Mouse (Mus musculus) macrophage (primary cell): Measurements from ENCODE around the gene Chd9. TPM values are rescaled to one million over a fixed set of nuclear protein-coding genes. Genes with fewer than 3 reads are reported as not detected.

ENCODE experiments used
- H3K27ac ChIP-seq: fragments of 350-480 bp; formaldehyde crosslinking; 2 replicates; pipeline ENCODE4 v1.9.0; 2021
- H3K36me3 ChIP-seq: fragments of 350-480 bp; formaldehyde crosslinking; 2 replicates; pipeline ENCODE4 v1.9.0; 2021; ENCODE audit errors: inconsistent target
- H3K4me3 ChIP-seq: fragments of 350-480 bp; formaldehyde crosslinking; 2 replicates; pipeline ENCODE4 v1.9.0; 2021; ENCODE audit errors: inconsistent target
- H3K79me2 ChIP-seq: fragments of 350-480 bp; formaldehyde crosslinking; 2 replicates; pipeline ENCODE4 v1.9.0; 2021; ENCODE audit errors: inconsistent target
- WGBS: methylation state at CpG from one replicate; pipeline ENCODE4 v1.1.7; 2026; ENCODE audit warnings: inconsistent platforms; ENCODE audit not compliant: missing documents; 5-methylcytosine and 5-hydroxymethylcytosine counted together
- polyA plus RNA-seq: library from polyadenylated mRNA; stranded (reverse); fragments of 250-400 nt; gene quantifications from 3 replicates; pipeline ENCODE4 v1.2.4, GENCODE M21; 2018; ENCODE audit warnings: inconsistent platforms

Chd9 gene
- polyA plus RNA-seq, 1 experiment from 2014 or later: 141 TPM

DNA sequence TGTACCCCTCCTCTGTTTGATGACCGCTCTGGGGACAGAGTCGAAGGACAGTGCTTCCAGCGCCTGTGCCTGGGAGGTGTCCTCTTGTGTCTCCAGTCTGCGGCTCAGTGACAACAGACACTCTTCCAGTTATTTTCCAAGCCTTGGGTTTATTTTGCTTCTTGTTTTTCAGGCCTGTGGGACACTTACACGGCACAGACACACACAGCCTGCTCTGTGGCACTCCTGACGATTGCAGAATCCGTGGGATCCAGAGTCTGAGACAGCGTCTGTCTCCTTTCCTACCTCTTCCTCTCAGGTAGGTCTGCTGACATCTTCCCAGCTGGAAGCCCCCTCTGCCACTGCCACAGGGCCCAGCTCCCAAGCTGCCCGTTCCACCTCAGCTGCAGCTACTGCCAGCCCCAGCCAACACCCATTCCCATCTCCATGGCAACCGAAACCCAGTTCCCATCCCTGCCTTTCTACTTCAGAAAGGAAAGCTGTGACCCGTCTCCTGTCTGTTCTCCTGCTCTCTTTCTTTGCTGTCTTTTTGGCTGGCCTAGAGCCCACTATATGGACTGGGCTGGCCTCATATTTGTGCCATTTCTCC is 21.4 kb downstream of the Chd9 start:
- Histone ChIP-seq H3K4me3 (no peak overlapping the region), H3K36me3 (peaks cover 4% of the 10 kb centered on the region; the same call in 1 of the 2 replicates), H3K27ac (no peak overlapping the region), H3K79me2 (no peaks in the 10 kb centered on the region; the same call in 1 of the 2 replicates)
- 96% methylated on average over 11 of the region's 11 CpGs for WGBS

DNA sequence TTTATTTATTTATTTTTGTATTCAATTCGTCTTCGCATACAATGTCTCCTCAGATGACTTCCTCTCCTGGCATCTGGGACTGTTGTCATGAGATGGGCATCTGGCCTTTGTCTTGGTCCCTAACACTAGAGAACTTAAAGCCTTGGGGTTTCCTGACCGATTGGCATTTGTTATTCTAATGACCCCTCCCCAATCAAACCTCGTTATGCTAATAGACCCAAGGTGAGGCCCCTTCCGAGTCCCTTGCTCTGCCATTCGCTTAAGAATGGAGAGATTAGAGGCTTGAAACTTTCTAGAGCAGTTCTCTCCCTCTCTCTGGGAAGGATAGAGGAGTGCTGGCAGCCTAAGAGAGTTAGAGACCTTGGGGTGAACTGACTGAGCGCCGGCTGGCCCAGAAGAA is 23.4 kb downstream of the Chd9 start:
- WGBS: 96% methylated on average over 6 of the region's 8 CpGs
- Histone ChIP-seq H3K4me3 (no peak overlapping the region), H3K36me3 (peaks cover 4% of the 10 kb centered on the region; the same call in 1 of the 2 replicates), H3K27ac (no peak overlapping the region), H3K79me2 (no peaks in the 10 kb centered on the region)

DNA sequence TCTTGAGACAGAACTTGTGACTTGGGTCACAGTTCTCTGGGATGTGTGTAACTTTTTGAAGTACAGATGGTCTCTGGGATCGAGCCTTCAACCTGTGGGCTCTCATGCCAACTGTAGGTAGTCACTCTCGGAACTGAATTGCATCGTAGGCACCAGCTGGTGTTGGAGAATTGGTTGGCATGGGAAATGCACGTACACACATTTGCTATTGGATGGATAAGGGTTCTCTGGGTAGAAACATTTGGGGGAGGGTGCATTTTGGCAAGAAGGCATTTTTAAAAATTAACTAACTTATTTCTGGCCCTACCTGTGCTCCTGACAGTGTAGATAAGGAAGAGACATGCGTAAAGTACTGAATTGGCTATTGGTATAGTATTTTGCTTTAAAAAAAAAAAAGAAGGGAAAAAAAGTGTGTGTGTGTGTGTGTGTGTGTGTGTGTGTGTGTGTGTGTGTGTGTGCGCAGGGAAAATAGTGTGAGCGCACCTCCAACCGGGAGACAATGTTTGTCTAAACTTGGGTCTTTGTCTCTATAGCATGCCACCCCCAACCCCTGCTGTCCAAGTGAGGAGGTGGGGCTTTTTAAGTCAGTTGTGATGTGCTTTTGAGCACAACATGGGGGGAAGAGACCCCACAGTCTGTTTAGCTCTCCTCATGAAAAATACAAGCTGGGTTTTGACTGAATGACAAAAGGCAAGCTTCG is 26.0 kb downstream of the Chd9 start:
- WGBS: 92% methylated on average over 8 of the region's 9 CpGs
- peaks cover 4% of the 10 kb centered on the region; the same call in 1 of the 2 replicates for H3K36me3 ChIP-seq
- H3K27ac ChIP-seq: no peak overlapping the region
- H3K4me3 ChIP-seq: no peak overlapping the region
- H3K79me2 ChIP-seq: no peaks in the 10 kb centered on the region

DNA sequence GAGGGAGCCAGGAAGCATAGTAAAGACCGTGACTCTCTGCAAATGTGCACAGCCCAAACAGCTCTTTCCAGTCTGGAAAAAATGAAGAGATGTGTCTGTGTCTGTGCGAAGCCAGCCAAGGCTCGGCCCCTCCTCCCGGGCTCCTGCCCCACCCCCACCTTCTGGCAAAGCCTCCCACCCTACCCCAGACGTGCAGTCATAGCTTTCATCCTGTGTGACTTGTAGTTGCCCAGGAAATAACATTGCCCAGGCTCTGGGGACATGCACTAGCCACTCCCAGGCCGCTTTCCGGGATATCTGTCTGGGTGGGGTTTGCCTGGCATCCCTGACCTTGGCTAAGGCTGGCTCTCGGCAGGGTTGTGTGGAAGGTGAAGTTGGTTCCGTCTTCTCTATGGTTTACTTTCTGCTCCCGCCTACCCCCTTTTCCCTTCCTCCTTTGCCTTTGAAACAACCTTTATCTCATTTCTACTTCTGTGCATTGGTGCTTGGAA is 26.6 kb downstream of the Chd9 start:
- Histone ChIP-seq H3K79me2 (no peaks in the 10 kb centered on the region), H3K27ac (no peak overlapping the region), H3K36me3 (peaks cover 4% of the 10 kb centered on the region; the same call in 1 of the 2 replicates), H3K4me3 (no peak overlapping the region)
- 32% methylated on average over 10 of the region's 10 CpGs for WGBS

DNA sequence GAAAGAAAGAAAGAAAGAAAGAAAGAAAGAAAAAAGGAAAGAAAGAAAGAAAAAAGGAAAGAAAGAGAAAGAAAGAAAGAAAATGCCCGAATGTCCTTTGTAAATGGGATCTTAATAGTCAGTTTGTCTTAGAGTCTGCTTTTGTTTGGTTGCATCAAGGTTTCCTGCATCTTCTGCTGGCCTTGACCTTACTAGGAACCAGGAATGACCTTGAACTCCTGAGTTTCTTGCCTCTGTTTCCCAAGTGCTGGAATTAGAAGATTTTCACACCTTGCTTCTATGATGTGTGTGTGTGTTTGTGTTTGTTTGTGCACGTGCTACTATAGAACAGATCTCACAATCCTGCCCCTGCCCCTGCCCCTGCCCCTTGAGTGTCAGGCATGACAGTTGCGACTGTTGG is 28.0 kb downstream of the Chd9 start:
- 93% methylated on average over 3 of the region's 3 CpGs for WGBS

DNA sequence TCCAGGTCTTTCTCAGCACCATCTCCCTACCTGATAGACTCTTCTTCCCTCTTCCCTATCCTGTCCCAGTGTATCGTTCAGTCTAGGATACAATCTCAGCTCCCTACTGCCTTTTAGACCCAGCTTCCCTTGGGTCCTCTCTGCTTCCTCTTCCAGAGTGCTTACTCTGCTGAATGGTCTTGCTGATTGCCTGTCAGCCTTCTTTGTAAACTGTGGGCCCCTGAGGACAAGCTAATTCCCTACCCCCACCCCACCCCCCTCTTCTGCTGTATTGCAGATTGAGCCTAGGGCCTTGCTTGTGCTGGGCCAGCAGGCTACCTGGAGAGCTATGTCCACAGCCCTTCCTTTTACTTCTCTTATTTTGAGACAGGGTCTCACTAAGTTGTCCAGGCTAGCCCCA is 28.8 kb downstream of the Chd9 start:
- WGBS: 27% methylated on average over 1 of the region's 1 CpGs
- H3K27ac ChIP-seq: peak overlapping the region; percentile 31

More for the DNA sequence above, 28.0 kb downstream of the Chd9 start:
- no peaks in the 10 kb centered on the region for H3K36me3 ChIP-seq
- H3K4me3 ChIP-seq: no peak overlapping the region
- H3K79me2 ChIP-seq: no peaks in the 10 kb centered on the region
- H3K27ac ChIP-seq: no peak overlapping the region

DNA sequence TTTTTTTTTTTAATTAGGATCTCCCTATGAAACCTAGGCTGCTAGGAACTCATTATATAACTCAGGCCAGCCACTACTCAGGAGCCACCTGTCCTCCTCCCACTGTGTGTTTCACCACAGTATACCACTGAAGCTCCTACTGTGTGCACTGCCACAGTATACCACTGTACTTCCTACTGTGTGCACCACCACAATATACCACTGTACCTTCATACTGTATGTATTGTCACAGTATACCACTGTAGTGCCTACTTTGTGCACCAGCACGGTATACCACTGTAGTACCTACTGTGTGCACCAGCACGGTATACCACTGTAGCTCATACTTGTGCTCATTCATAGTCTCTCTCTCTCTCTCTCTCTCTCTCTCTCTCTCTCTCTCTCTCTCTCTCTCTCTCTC is 29.9 kb downstream of the Chd9 start:
- Histone ChIP-seq H3K36me3 (no peaks in the 10 kb centered on the region), H3K27ac (no peak overlapping the region), H3K4me3 (no peak overlapping the region), H3K79me2 (no peaks in the 10 kb centered on the region)
- WGBS: 90% methylated on average over 2 of the region's 2 CpGs

More for the DNA sequence above, 28.8 kb downstream of the Chd9 start:
- Histone ChIP-seq H3K36me3 (no peaks in the 10 kb centered on the region), H3K4me3 (no peak overlapping the region), H3K79me2 (no peaks in the 10 kb centered on the region)

DNA sequence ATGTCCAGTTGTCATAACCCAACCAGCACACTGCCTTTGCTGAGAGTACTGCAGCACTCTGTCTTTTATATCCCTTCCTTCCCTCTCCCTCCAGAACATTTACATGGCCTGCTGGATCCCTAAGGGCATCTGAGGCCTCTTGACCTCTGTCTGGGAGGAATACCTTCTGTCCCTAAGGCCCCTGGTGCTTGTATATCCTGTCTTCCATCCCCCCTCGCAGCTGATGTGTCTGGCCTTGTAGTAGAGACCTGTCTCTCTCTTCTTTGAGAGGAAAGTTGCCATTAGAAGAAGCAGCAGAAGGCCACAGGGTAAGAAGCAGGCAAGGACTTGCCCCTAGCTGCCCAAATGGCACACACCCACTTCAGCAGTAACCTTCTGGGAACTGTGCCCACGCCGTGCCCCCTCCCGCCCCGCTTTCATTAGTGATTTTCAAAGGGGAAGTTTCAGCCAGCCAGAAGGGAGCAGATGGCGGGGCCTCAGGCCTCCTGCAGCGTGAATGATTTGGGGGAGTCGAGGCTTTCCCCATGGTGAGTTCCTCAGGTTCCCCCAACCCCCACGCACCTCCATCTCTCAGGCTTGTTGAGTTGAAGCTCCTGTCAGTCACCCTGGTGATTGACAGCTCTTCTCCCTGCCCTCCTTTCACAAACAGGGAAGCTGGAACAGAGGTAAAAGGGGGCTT is 33.3 kb downstream of the Chd9 start:
- no peaks in the 10 kb centered on the region for H3K79me2 ChIP-seq
- H3K36me3 ChIP-seq: no peaks in the 10 kb centered on the region
- no peak overlapping the region for H3K4me3 ChIP-seq
- 12% methylated on average over 9 of the region's 9 CpGs for WGBS
- H3K27ac ChIP-seq: no peak overlapping the region

DNA sequence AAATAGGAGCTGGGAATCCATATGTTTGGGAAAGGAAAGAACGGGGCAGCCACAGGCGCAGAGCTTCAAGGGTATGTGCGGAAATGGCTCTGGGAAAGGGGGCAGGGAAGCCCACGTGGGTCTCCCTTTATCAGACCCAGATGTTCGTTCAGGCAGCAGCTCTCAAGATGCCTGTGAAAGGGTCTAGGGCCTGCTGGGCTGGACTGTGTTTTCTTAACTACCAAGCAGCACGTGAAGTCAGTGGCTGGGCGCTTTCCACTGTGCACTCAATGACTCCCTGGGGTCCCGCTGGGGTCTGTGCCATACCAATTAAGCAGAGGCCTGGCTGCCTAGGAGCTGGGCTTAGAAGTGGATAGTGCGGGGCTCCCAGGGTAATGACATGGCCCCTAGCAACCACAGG is 33.9 kb downstream of the Chd9 start:
- H3K4me3 ChIP-seq: no peak overlapping the region
- 75% methylated on average over 9 of the region's 9 CpGs for WGBS
- H3K27ac ChIP-seq: no peak overlapping the region
- H3K36me3 ChIP-seq: no peaks in the 10 kb centered on the region
- H3K79me2 ChIP-seq: no peaks in the 10 kb centered on the region

DNA sequence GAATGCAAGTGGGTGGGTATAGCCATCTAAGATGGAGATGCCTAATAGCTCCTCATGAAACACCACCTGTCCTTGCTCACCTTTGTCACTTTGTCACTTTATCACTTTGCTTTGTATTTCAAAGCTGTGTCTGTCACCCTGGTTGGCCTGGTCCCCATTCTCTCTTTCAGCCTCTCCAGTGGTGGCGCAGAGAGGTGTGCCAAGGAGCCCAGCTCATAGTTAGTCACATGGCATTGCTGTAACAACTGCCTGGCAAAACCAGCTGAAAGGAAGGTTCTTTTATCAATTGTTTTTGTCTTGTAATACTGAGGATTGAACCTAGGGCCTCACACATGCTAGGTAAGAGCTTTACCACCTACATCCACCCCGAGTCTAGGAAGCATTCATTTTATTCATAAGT is 38.9 kb downstream of the Chd9 start:
- Histone ChIP-seq H3K27ac (no peak overlapping the region), H3K79me2 (no peaks in the 10 kb centered on the region), H3K4me3 (no peak overlapping the region), H3K36me3 (no peaks in the 10 kb centered on the region)
- WGBS: 100% methylated on average over 2 of the region's 2 CpGs

DNA sequence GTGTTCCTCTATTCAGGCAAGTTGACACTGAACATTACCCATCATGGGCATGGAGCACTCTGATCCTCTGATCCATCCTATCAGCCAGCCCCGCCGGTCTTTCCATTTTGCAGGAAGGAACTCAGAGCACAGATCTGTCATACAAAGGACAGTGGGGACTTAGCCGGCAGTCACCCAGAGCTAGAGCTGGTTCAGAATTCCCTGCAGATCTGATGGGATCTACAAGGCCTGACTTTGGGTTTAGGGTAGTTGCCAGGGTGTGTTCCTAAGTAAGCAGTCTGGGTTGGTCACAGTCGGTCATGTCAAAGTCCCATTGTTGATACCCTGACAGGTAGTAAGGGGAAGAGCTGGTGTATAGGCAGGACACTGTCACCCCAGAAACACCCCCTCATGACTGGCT is 39.8 kb downstream of the Chd9 start:
- no peaks in the 10 kb centered on the region for H3K79me2 ChIP-seq

DNA sequence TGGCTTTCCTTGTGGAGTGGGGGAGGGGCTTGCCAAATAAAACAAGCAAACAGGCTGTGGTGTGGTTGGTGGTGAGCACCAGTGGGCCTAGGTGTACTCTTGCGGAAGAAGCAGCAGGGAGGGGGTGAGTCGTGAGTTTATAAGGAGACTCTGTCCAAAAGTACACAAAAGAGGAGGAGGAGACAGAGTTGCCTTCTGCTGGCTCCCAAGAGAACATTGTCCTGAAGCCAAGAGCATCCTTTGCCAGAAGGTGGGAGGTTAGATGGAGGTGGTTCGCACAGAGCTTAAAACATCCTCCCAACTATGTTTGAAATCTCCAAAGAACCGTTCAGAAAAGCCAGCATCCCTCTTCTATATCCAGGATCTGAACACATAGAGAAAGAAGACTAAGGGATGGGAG is 40.2 kb downstream of the Chd9 start:
- H3K27ac ChIP-seq: no peak overlapping the region
- H3K36me3 ChIP-seq: no peaks in the 10 kb centered on the region
- H3K79me2 ChIP-seq: no peaks in the 10 kb centered on the region
- H3K4me3 ChIP-seq: no peak overlapping the region
- 91% methylated on average over 4 of the region's 4 CpGs for WGBS

More for the DNA sequence above, 39.8 kb downstream of the Chd9 start:
- H3K27ac ChIP-seq: no peak overlapping the region
- no peak overlapping the region for H3K4me3 ChIP-seq
- 98% methylated on average over 4 of the region's 4 CpGs for WGBS
- H3K36me3 ChIP-seq: no peaks in the 10 kb centered on the region

DNA sequence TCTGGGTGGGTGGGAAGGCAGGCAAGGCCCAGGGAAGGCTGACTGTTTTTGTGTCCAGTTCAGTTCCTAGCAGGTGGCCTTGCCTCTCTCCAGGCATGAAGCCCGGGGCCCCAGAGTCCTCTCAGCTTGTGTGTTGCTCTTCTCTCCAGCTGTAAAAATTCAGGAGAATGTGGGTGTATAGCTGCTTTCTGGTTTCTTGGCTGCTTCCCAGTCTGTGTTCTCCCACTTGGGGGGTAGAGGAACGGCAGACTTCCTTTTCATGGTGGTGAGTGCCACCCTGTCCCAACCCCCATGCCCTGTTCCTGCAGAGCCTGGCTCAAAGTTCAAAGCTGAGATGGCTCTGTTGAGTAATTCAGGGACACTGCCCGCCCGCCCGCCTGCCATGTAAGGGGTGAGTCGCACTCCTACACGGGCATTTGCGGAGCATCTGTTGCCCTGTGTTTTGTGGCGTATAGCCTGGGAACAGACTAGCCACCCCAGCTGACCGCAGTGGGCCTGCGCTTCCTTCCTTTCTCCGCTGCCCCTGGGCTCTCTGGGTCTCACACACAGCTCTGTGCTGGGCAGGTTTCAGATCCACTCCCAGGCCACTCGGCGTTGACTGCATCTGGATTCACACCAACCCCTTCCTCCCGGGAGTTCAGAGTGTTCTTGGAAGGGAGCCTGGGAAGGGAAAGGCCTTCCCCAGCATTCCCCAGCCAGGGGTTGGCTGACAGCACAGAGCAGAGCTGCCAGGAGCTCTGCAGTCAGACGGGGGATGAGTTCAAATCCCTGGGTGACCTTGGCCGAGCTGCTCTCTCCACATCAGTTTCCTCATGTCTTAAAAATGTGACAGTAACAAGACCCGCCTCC is 41.1 kb downstream of the Chd9 start:
- Histone ChIP-seq H3K79me2 (no peaks in the 10 kb centered on the region), H3K4me3 (no peak overlapping the region), H3K27ac (peak overlapping the region; percentile 35), H3K36me3 (no peaks in the 10 kb centered on the region)
- 10% methylated on average over 18 of the region's 18 CpGs for WGBS
